In the genomic region with DNA sequence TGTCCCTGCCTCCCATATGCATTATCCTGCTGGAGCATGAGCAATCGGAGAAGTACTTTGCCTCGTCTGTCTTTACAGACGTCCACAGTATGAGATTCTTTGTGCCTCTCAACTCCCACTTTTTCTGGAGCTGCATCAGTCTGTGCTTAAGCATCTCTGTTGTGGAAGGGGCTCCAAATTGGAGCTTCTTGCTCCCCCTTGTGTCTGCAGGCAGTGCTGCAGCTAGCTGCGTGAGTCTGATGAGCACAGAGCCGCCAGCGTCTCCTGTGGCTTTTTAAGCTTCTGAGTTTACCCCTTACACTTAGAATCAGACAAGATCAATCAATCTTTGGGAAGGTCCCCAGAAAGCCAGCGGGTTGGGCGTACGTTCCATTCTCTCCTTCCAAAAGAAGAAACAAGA, we compare ENCODE assay signal across 7 mouse cellular contexts. TPM values are rescaled to one million over a fixed set of nuclear protein-coding genes. Genes with fewer than 3 reads are reported as not detected.
A peak's percentile ranks its signal among the peaks of the same experiment; 100 is the strongest.
DNase-seq lines count a peak whose midpoint lies in the region; ATAC-seq and TF ChIP-seq lines count a peak whose summit lies in the region.

No protein-coding gene starts in this region.

- H3K27me3 ChIP-seq in embryonic facial prominence, embryonic 11.5 days (ENCODE audit: control insufficient read depth, insufficient read depth, low read length): no peaks in the 10 kb centered on the region
- H3K27me3 ChIP-seq in liver, postnatal 0 days (ENCODE audit: insufficient read depth, low read length): no peaks in the 10 kb centered on the region

- H3K9me3 ChIP-seq in embryonic facial prominence, embryonic 11.5 days (replicated peaks; ENCODE audit: control insufficient read depth, low read length): no peaks in the 10 kb centered on the region
- H3K9me3 ChIP-seq in liver, postnatal 0 days (ENCODE audit: low read length): no peaks in the 10 kb centered on the region

- H3K9ac ChIP-seq in embryonic facial prominence, embryonic 11.5 days (replicated peaks; ENCODE audit: low read length): no peak overlapping the region
- H3K9ac ChIP-seq in liver, postnatal 0 days (replicated peaks): no peak overlapping the region

- WGBS in embryonic facial prominence, embryonic 11.5 days: 21% methylated on average over 9 of the region's 9 CpGs
- 22% methylated on average over 9 of the region's 9 CpGs for WGBS in liver, postnatal 0 days (ENCODE audit: insufficient replicate concordance)

- no peak overlapping the region for H3K27ac ChIP-seq in embryonic facial prominence, embryonic 11.5 days (replicated peaks; ENCODE audit: low read depth, low read length)
- H3K27ac ChIP-seq in liver, postnatal 0 days (ENCODE audit: low read depth): no peak overlapping the region

- no peaks in the 10 kb centered on the region for H3K4me1 ChIP-seq in embryonic facial prominence, embryonic 11.5 days (ENCODE audit: control insufficient read depth, insufficient read depth, low read length)
- H3K4me1 ChIP-seq in liver, postnatal 0 days (ENCODE audit: insufficient read depth): no peaks in the 10 kb centered on the region

- TF ChIP-seq CTCF in liver, postnatal 0 days (IDR thresholded peaks at IDR 0.05; ENCODE audit: low read depth): peak; percentile 85

- TF ChIP-seq EP300 in liver, postnatal 0 days (IDR thresholded peaks at IDR 0.05; ENCODE audit: low read depth): no peak

- H3K36me3 ChIP-seq in embryonic facial prominence, embryonic 11.5 days (replicated peaks; ENCODE audit: control insufficient read depth, insufficient read depth, low read depth, low read length): no peaks in the 10 kb centered on the region
- H3K36me3 ChIP-seq in liver, postnatal 0 days (replicated peaks; ENCODE audit: insufficient read depth, low read length): no peaks in the 10 kb centered on the region

- peak; percentile 48 for DNase-seq in ovary, postnatal 36 days (ENCODE audit: low spot score)
- no peak for DNase-seq in ovary, postnatal 10 days (ENCODE audit: low spot score)
- DNase-seq in adipocyte (ENCODE audit: low spot score): peak; percentile 33
- peak; percentile 79 for DNase-seq in embryonic facial prominence, embryonic 11.5 days (ENCODE audit: low spot score)
- peak; percentile 49 to 64 for DNase-seq in kidney, postnatal 25 days
- DNase-seq in liver, postnatal 0 days: peak; percentile 73
- peak; percentile 70 to 77 for DNase-seq in right cerebral cortex, postnatal 10 days (ENCODE audit: low spot score in 2 of 2)

- no peak overlapping the region for H3K4me2 ChIP-seq in embryonic facial prominence, embryonic 11.5 days (ENCODE audit: low read depth, low read length)
- no peak overlapping the region for H3K4me2 ChIP-seq in liver, postnatal 0 days (ENCODE audit: low read depth, low read length)

- H3K4me3 ChIP-seq in embryonic facial prominence, embryonic 11.5 days (ENCODE audit: low read depth, low read length): no peak overlapping the region
- no peak overlapping the region for H3K4me3 ChIP-seq in liver, postnatal 0 days (ENCODE audit: low read depth, low read length)

- ATAC-seq in embryonic facial prominence, embryonic 11.5 days (replicated peaks; ENCODE audit: insufficient number of reproducible peaks, low FRiP score, low TSS enrichment, low read depth): no peak
- ATAC-seq in liver, postnatal 0 days: no peak; the same call in 1 of the 2 replicates

RNA-seq across cellular contexts. Expression of a gene that starts 10.2 kb away (rescaled TPM):
- polyA plus RNA-seq in embryonic facial prominence, embryonic 11.5 days (2014; fragmentation: Nextera tagmentation; extraction: Ambion mirVana): 0.56 TPM in 2 replicates
- polyA plus RNA-seq in liver, postnatal 0 days (2015; fragmentation: Nextera tagmentation; extraction: Ambion mirVana): 0.24 and 0.29 TPM in 2 replicates
